Comparison of ENCODE assay signal across 15 mouse cellular contexts in genomic region chr6:52314304-52315100, GRCm38 (mm10). TPM values are rescaled to one million over a fixed set of nuclear protein-coding genes. Genes with fewer than 3 reads are reported as not detected.
DNase-seq lines count a peak whose midpoint lies in the region; ATAC-seq lines count a peak whose summit lies in the region.
"Had no signal": no experiment of that assay in that cellular context is flagged by ENCODE, and none has a peak within 500 bp of the region (broad histone marks: within the 10 kb centered on the region; RNA-seq: fewer than 3 reads in every experiment).

No protein-coding gene starts in this region.

- no peak for ATAC-seq in liver, embryonic 11.5 days (replicated peaks; ENCODE audit: low FRiP score)
- ATAC-seq in embryonic facial prominence, embryonic 13.5 days (ENCODE audit: insufficient number of reproducible peaks, insufficient read depth, low FRiP score, low TSS enrichment, low read depth) = no peak
- no peak for ATAC-seq in intestine, embryonic 16.5 days
- ATAC-seq in neural tube, embryonic 13.5 days (ENCODE audit: low read depth) = no peak
- ATAC-seq: inflammation-experienced regulatory T-cells, adult 6 months had no signal

- no peaks in the 10 kb centered on the region for H3K36me3 ChIP-seq in liver, embryonic 11.5 days (ENCODE audit: control insufficient read depth, insufficient read depth, low read length)
- no peaks in the 10 kb centered on the region for H3K36me3 ChIP-seq in embryonic facial prominence, embryonic 13.5 days
- no peaks in the 10 kb centered on the region for H3K36me3 ChIP-seq in intestine, embryonic 16.5 days (ENCODE audit: control insufficient read depth, insufficient read depth, low read length)
- no peaks in the 10 kb centered on the region for H3K36me3 ChIP-seq in neural tube, embryonic 13.5 days

- no peaks in the 10 kb centered on the region for H3K9me3 ChIP-seq in liver, embryonic 11.5 days (ENCODE audit: control insufficient read depth, low read length)
- H3K9me3 ChIP-seq in embryonic facial prominence, embryonic 13.5 days = no peaks in the 10 kb centered on the region
- H3K9me3 ChIP-seq in intestine, embryonic 16.5 days (ENCODE audit: control insufficient read depth, low read length) = no peaks in the 10 kb centered on the region
- no peaks in the 10 kb centered on the region for H3K9me3 ChIP-seq in neural tube, embryonic 13.5 days

- no peak overlapping the region; the same call in 1 of the 2 replicates for H3K4me2 ChIP-seq in liver, embryonic 11.5 days
- H3K4me2 ChIP-seq in embryonic facial prominence, embryonic 13.5 days = peak overlapping the region; percentile 26; the same call in 1 of the 2 replicates
- no peak overlapping the region for H3K4me2 ChIP-seq in intestine, embryonic 16.5 days (ENCODE audit: low read depth, low read length)
- H3K4me2 ChIP-seq in neural tube, embryonic 13.5 days = no peak overlapping the region

- WGBS in liver, embryonic 11.5 days = 3% methylated on average over 27 of the region's 27 CpGs
- WGBS in embryonic facial prominence, embryonic 13.5 days = 1% methylated on average over 27 of the region's 27 CpGs
- WGBS in intestine, embryonic 16.5 days = 1% methylated on average over 27 of the region's 27 CpGs
- WGBS in neural tube, embryonic 13.5 days = under 1% methylated on average over 27 of the region's 27 CpGs

- no peak overlapping the region for H3K4me3 ChIP-seq in liver, embryonic 11.5 days (ENCODE audit: low read depth, low read length)
- peak overlapping the region; percentile 20; the same call in 1 of the 2 replicates for H3K4me3 ChIP-seq in embryonic facial prominence, embryonic 13.5 days
- peak overlapping the region; percentile 25; the same call in 1 of the 2 replicates for H3K4me3 ChIP-seq in intestine, embryonic 16.5 days (ENCODE audit: low read length)
- peak overlapping the region; percentile 20 for H3K4me3 ChIP-seq in neural tube, embryonic 13.5 days

- H3K27ac ChIP-seq in liver, embryonic 11.5 days (ENCODE audit: low read depth, low read length) = no peak overlapping the region
- H3K27ac ChIP-seq in embryonic facial prominence, embryonic 13.5 days = no peak overlapping the region
- no peak overlapping the region for H3K27ac ChIP-seq in intestine, embryonic 16.5 days (ENCODE audit: low read length)
- H3K27ac ChIP-seq in neural tube, embryonic 13.5 days (replicated peaks) = peak overlapping the region; percentile 68; the same call in 1 of the 2 replicates

- peaks cover 100% of the 10 kb centered on the region for H3K27me3 ChIP-seq in liver, embryonic 11.5 days (replicated peaks; ENCODE audit: control insufficient read depth, insufficient read depth, low read length)
- peaks cover 99% of the 10 kb centered on the region for H3K27me3 ChIP-seq in embryonic facial prominence, embryonic 13.5 days
- H3K27me3 ChIP-seq in intestine, embryonic 16.5 days (replicated peaks; ENCODE audit: control insufficient read depth, insufficient read depth, low read length) = peaks cover 94% of the 10 kb centered on the region
- peaks cover 100% of the 10 kb centered on the region for H3K27me3 ChIP-seq in neural tube, embryonic 13.5 days

- H3K9ac ChIP-seq in liver, embryonic 11.5 days (ENCODE audit: low read depth, low read length) = no peak overlapping the region
- H3K9ac ChIP-seq in embryonic facial prominence, embryonic 13.5 days = no peak overlapping the region
- no peak overlapping the region for H3K9ac ChIP-seq in intestine, embryonic 16.5 days (ENCODE audit: low read depth, low read length)
- H3K9ac ChIP-seq in neural tube, embryonic 13.5 days = no peak overlapping the region

- peak; percentile 43 for DNase-seq in liver, embryonic 11.5 days (ENCODE audit: low spot score)
- DNase-seq in liver = no peak
- DNase-seq in testis, postnatal 14 days (ENCODE audit: low spot score) = no peak
- no peak for DNase-seq in layer of hippocampus, adult 8-10 months (ENCODE audit: low spot score in 2 of 2)
- no peak for DNase-seq in cerebellum, adult 11 months
- DNase-seq: cerebellum, adult 18-20 months; gastrocnemius, postnatal 25 days had no signal

- peaks cover 3% of the 10 kb centered on the region; the same call in 1 of the 2 replicates for H3K4me1 ChIP-seq in liver, embryonic 11.5 days (replicated peaks; ENCODE audit: control insufficient read depth, insufficient read depth, low read length)
- peaks cover 25% of the 10 kb centered on the region for H3K4me1 ChIP-seq in embryonic facial prominence, embryonic 13.5 days
- peaks cover 17% of the 10 kb centered on the region for H3K4me1 ChIP-seq in intestine, embryonic 16.5 days (ENCODE audit: control insufficient read depth, insufficient read depth, low read length)
- peaks cover 15% of the 10 kb centered on the region for H3K4me1 ChIP-seq in neural tube, embryonic 13.5 days (replicated peaks)

RNA-seq across cellular contexts. Expression of gene Evx1, which starts 1.2 kb away (rescaled TPM):
- polyA plus RNA-seq in liver, embryonic 11.5 days (2014; fragmentation: Nextera tagmentation; extraction: Ambion mirVana) = 0.12 TPM in 1 of 2 replicates, not detected in the other
- polyA plus RNA-seq in embryonic facial prominence, embryonic 13.5 days (2015; fragmentation: Nextera tagmentation; extraction: Ambion mirVana) = not detected in 2 replicates
- not detected in 2 replicates for polyA plus RNA-seq in intestine, embryonic 16.5 days (2015; fragmentation: Nextera tagmentation; extraction: Ambion mirVana)
- 1.7 and 2.3 TPM in 2 replicates for polyA plus RNA-seq in neural tube, embryonic 13.5 days (2015; fragmentation: Nextera tagmentation; extraction: Ambion mirVana)
- total RNA-seq in layer of hippocampus, adult 8-10 months (2022) = not detected
- total RNA-seq: adrenal gland, postnatal 14 days; gastrocnemius, postnatal 25 days; MEL; neutrophil, adult 5-6 weeks had no signal
- polyA plus RNA-seq: inflammation-experienced regulatory T-cells, adult 6 months; spleen, adult 2 months had no signal

RNA-seq across cellular contexts. Expression of gene Hoxa13, which starts 53.8 kb away (rescaled TPM):
- polyA plus RNA-seq in liver, embryonic 11.5 days (2014; fragmentation: Nextera tagmentation; extraction: Ambion mirVana) = 0.15 and 0.30 TPM in 2 replicates
- not detected in 2 replicates for polyA plus RNA-seq in embryonic facial prominence, embryonic 13.5 days (2015; fragmentation: Nextera tagmentation; extraction: Ambion mirVana)
- 0.24 and 0.45 TPM in 2 replicates for polyA plus RNA-seq in intestine, embryonic 16.5 days (2015; fragmentation: Nextera tagmentation; extraction: Ambion mirVana)
- polyA plus RNA-seq in neural tube, embryonic 13.5 days (2015; fragmentation: Nextera tagmentation; extraction: Ambion mirVana) = 0.08 and 0.32 TPM in 2 replicates
- total RNA-seq in layer of hippocampus, adult 8-10 months (2022) = not detected
- total RNA-seq: adrenal gland, postnatal 14 days; MEL; neutrophil, adult 5-6 weeks had no signal
- polyA plus RNA-seq: inflammation-experienced regulatory T-cells, adult 6 months; spleen, adult 2 months had no signal
